Mouse (Mus musculus) layer of hippocampus, adult 9-10 months (tissue): ENCODE measurements at regions not wholly inside any gene's neighbourhood (a gene's known extent, or its start where the extent isn't known, plus 50 kb on each side); places are given as distances from the start of the nearest gene placed in this dataset.

ENCODE experiments used
- DNase-seq: peaks from one replicate; pipeline ENCODE4 v3.0.0; 2022; ENCODE audit warnings: low spot score

GRCm38 (mm10) chr4:140463296-140463695, 202.5 kb downstream of the Arhgef10l start:
- no peak for DNase-seq

GRCm38 (mm10) chr4:140461317-140461716, 204.5 kb downstream of the Arhgef10l start:
- DNase-seq = peak; percentile 44

GRCm38 (mm10) chr4:140449062-140449461, 202.5 kb upstream of the Igsf21 start:
- peak; percentile 25 for DNase-seq

- DNase-seq = no peak
These were observed 199.9 kb upstream of the Igsf21 start for GRCm38 (mm10) chr4:140446455-140446854.

DNA sequence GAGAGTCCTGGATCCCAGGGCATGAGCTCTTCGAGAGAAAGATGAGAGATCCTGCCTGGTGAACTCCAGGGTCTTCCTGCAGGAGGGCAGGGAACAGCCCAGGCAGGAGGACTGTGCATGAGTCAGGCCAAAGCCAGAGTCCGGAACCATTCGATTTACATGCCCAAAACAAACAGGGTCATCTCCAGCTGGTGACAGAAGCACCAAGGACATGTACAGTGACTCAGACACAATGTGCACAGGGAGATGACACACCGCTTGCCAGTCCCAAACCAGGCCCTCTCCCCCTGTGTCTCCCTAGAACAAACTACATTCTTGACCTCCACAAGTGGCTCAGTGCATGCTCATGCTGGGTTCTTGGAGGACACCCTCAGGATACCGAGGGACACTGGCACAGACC, 199.3 kb upstream of the Igsf21 start:
- DNase-seq = no peak

GRCm38 (mm10) chr4:140443221-140443620, 196.6 kb upstream of the Igsf21 start:
- no peak for DNase-seq

DNA sequence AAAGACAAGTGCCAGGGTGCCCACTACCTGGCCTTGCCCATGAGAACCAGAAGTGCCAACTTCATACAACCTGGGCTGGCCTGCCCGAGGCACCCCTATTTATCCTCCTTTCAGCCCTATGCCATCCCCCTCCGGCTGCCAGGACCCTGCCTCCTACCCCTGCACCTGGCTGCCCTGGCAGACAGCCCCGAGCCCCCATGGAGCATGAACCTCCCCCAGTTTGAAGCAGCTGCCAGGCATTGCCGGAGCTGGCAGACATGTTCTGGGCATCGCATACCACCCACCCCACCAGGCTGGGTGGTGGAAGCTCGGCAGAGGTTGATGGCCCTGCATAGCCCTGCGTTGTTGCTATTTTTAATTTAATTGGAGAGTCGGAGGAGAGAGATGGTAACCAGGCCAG, 195.2 kb upstream of the Igsf21 start:
- no peak for DNase-seq

- DNase-seq = no peak
These were observed 193.3 kb upstream of the Igsf21 start for GRCm38 (mm10) chr4:140439856-140440255.

GRCm38 (mm10) chr4:140436030-140436429, 189.4 kb upstream of the Igsf21 start:
- no peak for DNase-seq

- DNase-seq = no peak
These were observed 187.4 kb upstream of the Igsf21 start for GRCm38 (mm10) chr4:140433744-140434542.

- no peak for DNase-seq
These were observed 185.5 kb upstream of the Igsf21 start for GRCm38 (mm10) chr4:140432101-140432500.

DNA sequence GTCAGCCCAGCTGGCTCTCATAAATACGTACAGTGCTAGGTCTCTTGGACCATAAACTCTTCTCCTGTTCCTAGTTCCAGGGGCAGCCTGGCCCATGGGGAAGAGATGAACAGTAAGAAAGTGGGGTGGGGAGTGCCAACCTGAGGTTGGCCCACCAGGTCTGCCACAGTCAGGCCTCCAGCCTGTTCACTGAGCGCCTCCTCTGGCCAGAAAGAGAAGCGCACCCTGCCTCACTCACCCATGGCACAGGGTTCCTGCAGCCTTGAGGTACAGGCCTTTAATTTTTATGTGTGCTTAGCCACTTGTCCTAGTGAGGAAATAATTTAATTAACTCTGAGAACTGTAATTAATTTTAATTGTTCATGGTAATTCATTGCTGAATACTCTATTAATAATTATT, 180.5 kb upstream of the Igsf21 start:
- no peak for DNase-seq

- peak; percentile 38 for DNase-seq
These were observed 177.2 kb upstream of the Igsf21 start for GRCm38 (mm10) chr4:140423791-140424190.

DNA sequence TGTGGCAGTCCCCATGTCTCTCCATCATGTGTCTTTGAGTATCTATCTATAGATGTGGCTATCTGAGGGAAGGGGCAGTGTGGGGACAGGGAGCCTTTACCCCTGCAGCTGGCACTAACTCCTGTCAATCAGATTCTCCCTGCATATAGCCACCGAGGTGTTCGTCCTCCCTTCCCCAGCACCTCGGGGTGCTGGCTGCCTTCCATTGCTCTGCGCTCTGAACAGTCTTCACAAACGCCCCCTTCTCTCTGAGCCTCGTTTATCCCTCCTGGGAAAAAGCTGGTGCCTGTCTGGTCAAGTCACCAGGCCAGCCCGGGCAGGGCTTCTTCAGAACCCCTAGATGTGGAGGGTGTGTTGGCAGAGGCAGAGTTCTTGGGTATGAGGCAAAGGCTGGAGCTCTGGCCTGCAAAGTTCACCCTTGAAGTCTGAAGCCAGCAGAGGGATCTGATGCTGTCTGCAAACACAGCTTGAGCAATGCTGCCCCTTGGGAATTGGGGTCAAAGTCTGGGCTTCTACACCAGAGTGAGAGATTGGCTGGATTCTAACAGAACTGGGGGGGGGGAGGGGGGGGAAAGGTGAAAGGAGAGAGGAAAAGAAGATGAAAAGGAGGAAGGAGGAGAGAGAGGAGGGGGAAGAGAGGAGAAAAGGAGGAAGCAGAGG, 175.5 kb upstream of the Igsf21 start:
- no peak for DNase-seq

DNA sequence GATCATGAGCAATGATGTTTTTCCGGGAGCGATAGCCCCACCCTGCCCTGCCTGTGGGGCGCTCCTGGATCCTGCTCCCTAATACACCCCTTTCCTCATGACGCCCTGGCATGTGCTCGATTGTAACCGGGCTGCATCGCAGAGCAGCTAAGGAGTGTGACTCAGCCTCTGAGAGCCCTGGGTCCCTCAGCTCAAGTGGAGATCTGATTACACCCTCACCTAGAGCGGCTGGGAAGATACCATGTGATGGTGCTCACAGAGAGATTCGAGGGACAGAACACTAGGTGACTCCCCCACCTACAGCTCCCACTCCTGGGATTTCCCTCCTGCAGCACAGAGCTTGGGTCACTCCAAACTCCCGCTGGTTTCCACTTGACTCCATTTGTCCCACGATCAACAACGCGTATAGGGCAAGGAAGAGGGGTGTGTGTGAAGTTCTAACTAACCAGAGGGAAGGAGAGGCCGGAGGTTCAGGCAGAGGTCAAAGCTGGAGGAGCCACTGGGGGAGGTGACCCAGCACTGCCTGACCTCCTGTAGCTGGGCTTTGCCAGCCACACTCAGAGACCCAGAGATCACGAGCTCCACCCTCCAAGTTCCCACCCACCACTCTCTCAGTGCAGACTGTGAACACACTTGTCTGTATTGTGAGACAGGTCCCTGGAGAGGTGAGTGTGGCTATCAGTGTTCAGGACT, 173.3 kb upstream of the Igsf21 start:
- no peak for DNase-seq

- DNase-seq = no peak
These were observed 165.8 kb upstream of the Igsf21 start for GRCm38 (mm10) chr4:140412312-140412930.

DNA sequence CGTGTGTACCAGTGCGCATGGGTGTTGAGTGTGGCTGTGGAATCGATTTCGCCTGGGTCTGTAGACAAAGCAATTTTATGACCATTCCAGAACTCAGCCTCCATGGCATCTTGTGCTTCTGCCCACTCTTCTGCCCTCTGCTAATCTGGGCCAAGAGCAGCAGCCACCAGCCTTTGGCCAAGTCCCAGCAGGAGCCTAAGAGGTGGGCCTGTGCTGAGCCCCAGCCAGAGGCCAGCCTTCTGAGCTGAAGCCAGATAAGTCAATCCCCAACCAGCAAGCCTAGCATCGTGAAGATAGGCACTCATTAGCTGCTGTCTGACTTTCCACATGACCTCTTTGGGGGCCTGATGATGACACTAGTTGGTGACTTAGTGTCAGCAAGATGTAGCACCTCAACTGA, 161.9 kb upstream of the Igsf21 start:
- DNase-seq = no peak

GRCm38 (mm10) chr4:140406913-140407312, 160.3 kb upstream of the Igsf21 start:
- DNase-seq = no peak

GRCm38 (mm10) chr4:140405993-140406881, 159.7 kb upstream of the Igsf21 start:
- DNase-seq = no peak

DNA sequence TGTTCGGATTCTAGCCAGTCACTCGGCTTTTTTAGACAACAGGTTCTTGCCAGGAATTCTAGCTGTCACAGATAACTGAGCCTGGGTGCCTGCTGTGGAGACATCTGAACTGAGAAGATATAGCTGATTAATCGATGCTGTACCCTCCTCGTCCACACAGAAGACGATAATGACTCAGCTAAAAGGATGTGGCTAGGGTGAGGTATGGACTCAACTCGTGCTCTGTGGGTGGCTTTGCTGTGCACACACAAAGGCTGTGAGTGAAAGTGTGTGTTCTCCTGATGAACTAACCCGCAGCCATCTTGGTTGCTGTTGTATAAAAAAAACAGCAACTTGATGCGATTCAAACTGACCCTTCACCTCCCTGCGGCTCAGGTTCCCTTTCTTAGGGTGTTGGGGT, 158.8 kb upstream of the Igsf21 start:
- no peak for DNase-seq

- no peak for DNase-seq
These were observed 156.5 kb upstream of the Igsf21 start for GRCm38 (mm10) chr4:140403128-140403527.

DNA sequence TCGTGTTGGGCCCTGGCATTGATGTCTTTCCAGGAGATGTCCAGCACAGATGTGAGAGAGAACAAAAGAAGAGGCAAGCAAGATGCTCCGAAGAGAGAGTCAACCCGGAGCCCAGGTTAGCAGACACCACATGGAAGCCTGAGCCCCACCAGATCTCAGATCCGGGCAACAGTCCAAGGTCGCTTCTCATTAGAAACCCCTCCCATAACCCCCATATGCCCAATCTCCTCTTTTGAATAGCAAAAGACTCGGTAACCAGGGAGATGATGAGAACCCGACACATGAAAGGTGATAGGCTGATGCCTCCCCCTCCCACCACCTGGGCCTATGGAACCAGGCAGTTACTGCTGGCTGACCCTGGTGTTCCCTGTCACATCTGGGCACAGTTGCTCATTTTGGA, 155.7 kb upstream of the Igsf21 start:
- DNase-seq = no peak
